Mouse (Mus musculus) B cell, adult 67 days (primary cell): ENCODE results near the gene Cfap126. TPM values are rescaled to one million over a fixed set of nuclear protein-coding genes. Genes with fewer than 3 reads are reported as not detected.

Experiments used
- total RNA-seq, 2 experiments: library from RNA; stranded (reverse); gene quantifications; 4 replicates each; pipeline ENCODE4 v1.2.4; 2023

The Cfap126 gene
- total RNA-seq = 1 to 10 TPM in 1 of 2 experiments, under 1 TPM in 1; 0.75 to 1.0 TPM

DNA sequence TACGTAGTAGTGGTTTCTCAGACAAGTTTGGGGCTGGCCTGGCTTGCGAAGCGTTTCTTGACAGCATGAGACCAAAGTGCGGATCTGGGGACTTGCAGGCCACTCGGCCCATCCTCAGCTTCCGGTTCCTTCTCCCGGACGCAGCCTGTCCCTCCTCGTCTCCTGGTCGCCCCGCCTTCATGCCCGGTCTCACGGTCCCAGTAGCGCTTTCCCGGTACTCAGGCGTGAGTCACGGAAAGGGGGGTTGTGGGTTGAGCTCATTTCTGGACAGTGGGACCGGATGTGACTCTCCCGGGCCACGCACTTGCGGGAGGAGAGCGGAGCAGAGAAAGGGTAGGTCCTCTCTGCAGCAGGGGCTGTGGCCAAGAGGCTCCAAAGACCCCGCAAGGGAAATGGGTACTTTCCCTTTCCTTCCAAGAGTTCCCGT, at the start of gene Cfap126:
Gene Cfap126, plus strand, starts transcription at position 46 of the 427 bp plus-strand sequence.

DNA sequence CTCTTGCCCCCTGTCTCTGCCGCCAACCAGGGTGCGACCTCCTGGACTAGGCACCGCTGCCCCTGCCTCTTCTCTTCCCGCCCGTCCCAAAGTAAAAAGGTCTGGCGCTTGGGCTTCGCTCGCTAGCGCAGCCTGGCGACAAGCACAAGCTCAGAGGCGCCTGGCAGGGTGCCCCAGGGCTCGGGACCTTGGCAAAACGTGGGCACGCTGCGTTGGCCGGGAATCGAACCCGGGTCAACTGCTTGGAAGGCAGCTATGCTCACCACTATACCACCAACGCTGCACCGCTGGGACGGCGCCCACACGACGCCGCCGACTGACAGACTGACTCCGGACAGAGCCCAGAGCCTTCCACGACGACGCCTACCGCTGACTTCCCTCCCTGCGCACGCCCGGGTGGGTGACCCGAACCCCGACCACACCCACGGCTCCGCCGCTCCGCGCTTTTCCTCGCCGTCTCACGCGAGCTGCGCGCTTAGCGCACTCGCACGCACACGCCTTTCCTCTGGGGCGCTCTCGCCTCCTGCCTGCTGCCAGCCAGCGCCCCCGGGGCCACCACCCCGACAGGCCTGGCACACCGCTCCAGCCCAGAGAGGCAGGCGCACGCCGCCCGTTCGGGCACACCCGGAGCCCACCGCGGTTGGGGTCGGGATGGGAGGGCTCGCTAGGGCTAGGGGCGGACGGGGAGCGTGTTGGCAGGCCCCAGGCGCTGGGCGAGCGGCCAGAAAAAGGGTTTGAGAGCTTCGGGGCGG, 49.1 kb upstream of the Cfap126 start, which contains the start of gene Fcgr3:
Gene Fcgr3, minus strand, starts transcription at position 445 of the 752 bp plus-strand sequence.

DNA sequence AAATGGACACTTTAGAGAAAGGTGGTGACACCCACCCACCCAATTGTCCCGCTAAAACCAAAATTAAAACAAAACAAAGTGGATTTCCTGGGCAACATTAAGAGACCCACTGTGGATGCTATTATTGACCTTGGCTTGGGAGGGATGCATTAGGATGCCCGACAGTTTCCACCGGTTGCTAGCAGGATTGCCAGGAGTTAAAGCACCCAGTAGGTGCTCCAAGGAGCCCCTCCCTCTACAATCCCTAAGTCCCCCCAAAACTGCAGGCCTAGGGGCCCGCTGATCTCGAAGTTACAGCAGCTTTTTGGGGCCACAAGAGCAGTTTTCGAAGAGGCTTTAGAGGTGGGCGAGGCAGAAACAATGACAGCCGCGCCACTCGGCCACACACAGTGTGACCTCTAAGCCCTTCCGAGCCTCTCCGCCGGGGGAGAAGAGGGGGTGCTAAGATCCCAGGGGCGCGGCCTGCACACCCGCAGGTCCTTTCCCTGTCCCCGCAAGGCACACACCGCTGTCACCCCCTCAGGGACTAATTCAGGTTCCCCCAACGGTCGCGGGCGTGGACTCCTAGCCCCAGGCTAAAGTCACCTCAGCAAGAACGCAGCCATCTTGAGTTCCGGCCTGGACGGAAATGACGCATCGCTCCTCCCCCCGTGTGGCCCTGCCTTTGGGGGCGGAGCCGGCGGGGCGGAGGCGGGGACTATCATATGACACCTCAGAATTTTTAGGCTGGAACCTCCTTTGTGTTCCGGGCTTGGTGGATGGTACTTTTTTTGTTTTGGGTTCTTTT, 36.4 kb downstream of the Cfap126 start, which contains the start of the genes Sdhc and Mpz:
Gene Sdhc, minus strand, starts transcription at position 630 of the 787 bp plus-strand sequence.
Gene Mpz, plus strand, starts transcription at position 738 of the 787 bp plus-strand sequence.

Other genes starting within 250 kb of the Cfap126 start
- gene Atf6, start 246.1 kb upstream of the Cfap126 start, total RNA-seq = 10 to 100 TPM; 49.9 to 50.8 TPM
- gene Gm26620, start 228.9 kb upstream of the Cfap126 start, total RNA-seq = under 1 TPM; 0.93 to 0.98 TPM
- gene Dusp12, start 228.4 kb upstream of the Cfap126 start, total RNA-seq = 10 to 100 TPM in 1 of 2 experiments, 1 to 10 TPM in 1; 9.4 to 19.2 TPM
- 1 to 10 TPM; 1.1 to 1.6 TPM for gene Fcrlb, start 201.0 kb upstream of the Cfap126 start, total RNA-seq
- 100 to 1,000 TPM; 399 to 457 TPM for gene Fcrla, start 186.3 kb upstream of the Cfap126 start, total RNA-seq
- 100 to 1,000 TPM; 229 to 275 TPM for gene Fcgr2b, start 137.4 kb upstream of the Cfap126 start, total RNA-seq
- gene Fcgr4, start 95.0 kb upstream of the Cfap126 start, total RNA-seq = 1 to 10 TPM in 1 of 2 experiments, not detected in 1; 1.2 TPM
- gene Fcgr3, start 49.0 kb upstream of the Cfap126 start, total RNA-seq = 1 to 10 TPM in 1 of 2 experiments, under 1 TPM in 1; 0.44 to 3.6 TPM
- 100 to 1,000 TPM in 1 of 2 experiments, 10 to 100 TPM in 1; 81.8 to 104 TPM for gene Sdhc, start 36.7 kb downstream of the Cfap126 start, total RNA-seq
- gene Mpz, start 36.8 kb downstream of the Cfap126 start, total RNA-seq = not detected
- gene Pcp4l1, start 82.3 kb downstream of the Cfap126 start, total RNA-seq = not detected
- not detected for gene Nr1i3, start 100.1 kb downstream of the Cfap126 start, total RNA-seq
- 10 to 100 TPM; 21.2 to 22.8 TPM for gene Tomm40l, start 108.6 kb downstream of the Cfap126 start, total RNA-seq
- not detected for gene Apoa2, start 111.1 kb downstream of the Cfap126 start, total RNA-seq
- gene Fcer1g, start 120.4 kb downstream of the Cfap126 start, total RNA-seq = 1 to 10 TPM; 1.5 to 6.4 TPM
- not detected for gene Adamts4, start 136.5 kb downstream of the Cfap126 start, total RNA-seq
- 100 to 1,000 TPM; 131 to 140 TPM for gene Ndufs2, start 137.5 kb downstream of the Cfap126 start, total RNA-seq
- gene B4galt3, start 156.4 kb downstream of the Cfap126 start, total RNA-seq = 100 to 1,000 TPM in 1 of 2 experiments, 10 to 100 TPM in 1; 96.6 to 105 TPM
- 10 to 100 TPM; 62.8 to 71.7 TPM for gene Ppox, start 167.3 kb downstream of the Cfap126 start, total RNA-seq
- gene Usp21, start 174.1 kb downstream of the Cfap126 start, total RNA-seq = 10 to 100 TPM; 59.3 to 66.9 TPM
- 10 to 100 TPM; 46.1 to 46.6 TPM for gene Ufc1, start 181.1 kb downstream of the Cfap126 start, total RNA-seq
- gene Dedd, start 215.2 kb downstream of the Cfap126 start, total RNA-seq = 10 to 100 TPM; 40.6 to 43.6 TPM
- gene Nit1, start 231.7 kb downstream of the Cfap126 start, total RNA-seq = 10 to 100 TPM; 29.2 to 29.4 TPM
- 10 to 100 TPM; 57.3 to 70.0 TPM for gene Pfdn2, start 231.8 kb downstream of the Cfap126 start, total RNA-seq
- under 1 TPM in 1 of 2 experiments, not detected in 1; 0.70 TPM for gene Klhdc9, start 246.9 kb downstream of the Cfap126 start, total RNA-seq